Mouse (Mus musculus): ENCODE results near the gene Syce1l. TPM values are rescaled to one million over a fixed set of nuclear protein-coding genes. Genes with fewer than 3 reads are reported as not detected.

The Syce1l gene
- polyA plus RNA-seq, 1 experiment from 2014 or later, result not detected

GRCm38 (mm10) chr8:113687889-113688542, 45.0 kb downstream of the Syce1l start:
- Histone ChIP-seq H3K9ac (ENCODE audit: low read length) (no peak overlapping the region), H3K27ac (ENCODE audit: low read depth) (no peak overlapping the region), H3K4me3 (ENCODE audit: low read depth, low read length) (no peak overlapping the region), H3K9me3 (ENCODE audit: control insufficient read depth, low read length) (no peaks in the 10 kb centered on the region; the same call in 1 of the 2 replicates), H3K27me3 (replicated peaks; ENCODE audit: control insufficient read depth, insufficient read depth, low read length) (no peaks in the 10 kb centered on the region), H3K4me1 (replicated peaks; ENCODE audit: control insufficient read depth, insufficient read depth, low read length) (no peaks in the 10 kb centered on the region), H3K36me3 (ENCODE audit: control insufficient read depth, insufficient read depth, low read length) (no peaks in the 10 kb centered on the region), H3K4me2 (ENCODE audit: low read length) (no peak overlapping the region)
- DNase-seq (ENCODE audit: low spot score) (no peak), ATAC-seq (replicated peaks; ENCODE audit: low FRiP score, low TSS enrichment, low read depth) (no peak)
- 73% methylated on average over 17 of the region's 17 CpGs for WGBS

DNA sequence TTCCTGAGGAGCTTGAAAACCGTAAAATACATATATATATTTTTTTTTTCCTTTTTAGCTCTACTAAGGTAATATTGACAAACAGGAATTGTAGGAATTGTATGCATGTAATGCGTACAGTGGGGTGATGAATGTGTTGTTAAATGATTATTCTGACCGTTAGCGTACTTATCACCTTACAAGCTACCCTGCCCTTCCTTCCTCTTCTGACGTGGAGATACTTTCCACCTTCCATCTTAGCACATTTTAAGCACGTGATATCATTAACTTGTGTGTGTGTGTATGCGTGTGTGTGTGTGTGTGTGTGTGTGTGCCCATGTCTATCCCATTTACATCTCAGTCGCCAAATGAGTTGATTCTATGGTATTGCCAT, 45.5 kb downstream of the Syce1l start:
- H3K9ac ChIP-seq (ENCODE audit: low read length), result no peak overlapping the region
- H3K4me3 ChIP-seq (ENCODE audit: low read depth, low read length), result no peak overlapping the region
- 87% methylated on average over 8 of the region's 8 CpGs for WGBS
- no peaks in the 10 kb centered on the region for H3K36me3 ChIP-seq (ENCODE audit: control insufficient read depth, insufficient read depth, low read length)
- H3K9me3 ChIP-seq (ENCODE audit: control insufficient read depth, low read length), result no peaks in the 10 kb centered on the region; the same call in 1 of the 2 replicates
- no peak overlapping the region for H3K27ac ChIP-seq (ENCODE audit: low read depth)
- DNase-seq (ENCODE audit: low spot score), result no peak
- no peaks in the 10 kb centered on the region for H3K4me1 ChIP-seq (replicated peaks; ENCODE audit: control insufficient read depth, insufficient read depth, low read length)
- no peaks in the 10 kb centered on the region for H3K27me3 ChIP-seq (replicated peaks; ENCODE audit: control insufficient read depth, insufficient read depth, low read length)
- no peak for ATAC-seq (replicated peaks; ENCODE audit: low FRiP score, low TSS enrichment, low read depth)
- H3K4me2 ChIP-seq (ENCODE audit: low read length), result no peak overlapping the region

GRCm38 (mm10) chr8:113691622-113692343, 48.8 kb downstream of the Syce1l start:
- Histone ChIP-seq H3K9ac (ENCODE audit: low read length) (no peak overlapping the region), H3K27ac (ENCODE audit: low read depth) (no peak overlapping the region), H3K9me3 (ENCODE audit: control insufficient read depth, low read length) (no peaks in the 10 kb centered on the region), H3K27me3 (replicated peaks; ENCODE audit: control insufficient read depth, insufficient read depth, low read length) (no peaks in the 10 kb centered on the region), H3K4me1 (replicated peaks; ENCODE audit: control insufficient read depth, insufficient read depth, low read length) (no peaks in the 10 kb centered on the region), H3K36me3 (ENCODE audit: control insufficient read depth, insufficient read depth, low read length) (no peaks in the 10 kb centered on the region), H3K4me3 (ENCODE audit: low read depth, low read length) (no peak overlapping the region), H3K4me2 (ENCODE audit: low read length) (no peak overlapping the region)
- DNase-seq (ENCODE audit: low spot score), result no peak
- ATAC-seq (replicated peaks; ENCODE audit: low FRiP score, low TSS enrichment, low read depth), result no peak
- 62% methylated on average over 14 of the region's 14 CpGs for WGBS

DNA sequence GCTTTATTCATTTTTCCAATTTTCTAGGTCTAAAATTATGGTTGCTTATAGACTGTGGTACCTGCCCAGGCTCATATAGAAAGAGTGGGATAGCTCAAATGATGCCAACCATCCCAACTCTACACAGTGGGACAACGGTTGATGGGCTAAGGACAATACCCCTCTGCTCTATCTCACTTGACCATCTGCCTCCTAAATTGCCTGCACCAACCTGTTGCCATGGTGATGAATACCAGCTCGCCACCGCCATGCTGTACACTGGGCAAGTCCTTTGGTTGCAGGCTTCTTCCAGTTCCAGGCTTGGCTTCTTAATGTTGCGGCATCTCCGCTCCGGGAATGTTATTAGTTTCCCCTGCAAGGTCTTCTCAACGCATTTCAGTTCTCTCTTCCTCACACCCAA, 62.0 kb downstream of the Syce1l start:
- no peak for ATAC-seq (replicated peaks; ENCODE audit: low FRiP score, low TSS enrichment, low read depth)
- WGBS, result 84% methylated on average over 7 of the region's 7 CpGs
- no peaks in the 10 kb centered on the region for H3K36me3 ChIP-seq (ENCODE audit: control insufficient read depth, insufficient read depth, low read length)
- H3K4me1 ChIP-seq (replicated peaks; ENCODE audit: control insufficient read depth, insufficient read depth, low read length), result no peaks in the 10 kb centered on the region
- H3K4me3 ChIP-seq (ENCODE audit: low read depth, low read length), result no peak overlapping the region
- no peak overlapping the region for H3K27ac ChIP-seq (ENCODE audit: low read depth)
- no peak overlapping the region for H3K4me2 ChIP-seq (ENCODE audit: low read length)
- H3K9me3 ChIP-seq (ENCODE audit: control insufficient read depth, low read length), result no peaks in the 10 kb centered on the region
- no peaks in the 10 kb centered on the region for H3K27me3 ChIP-seq (replicated peaks; ENCODE audit: control insufficient read depth, insufficient read depth, low read length)
- no peak overlapping the region for H3K9ac ChIP-seq (ENCODE audit: low read length)
- no peak for DNase-seq (ENCODE audit: low spot score)

Other genes starting within 250 kb of the Syce1l start
- gene Mon1b, start 7.6 kb upstream of the Syce1l start, polyA plus RNA-seq (2014; fragmentation: Nextera tagmentation; extraction: Ambion mirVana), result 8.4 and 8.8 TPM in 2 replicates
- gene Adamts18, start 205.5 kb downstream of the Syce1l start, polyA plus RNA-seq (2014; fragmentation: Nextera tagmentation; extraction: Ambion mirVana), result 0.51 and 0.58 TPM in 2 replicates